Mouse (Mus musculus) liver, postnatal 0 days (tissue): ENCODE results near the gene Glrp1.

ENCODE experiments used
- CTCF ChIP-seq: sonication (generic); IDR thresholded peaks from 2 replicates; pipeline ENCODE4 v1.5.1; 2016; ENCODE audit warnings: antibody characterized with exemption, low read depth
- EP300 ChIP-seq: IDR thresholded peaks from 2 replicates; pipeline ENCODE4 v1.6.1; 2016; ENCODE audit warnings: antibody characterized with exemption, low read depth, mild to moderate bottlenecking

DNA sequence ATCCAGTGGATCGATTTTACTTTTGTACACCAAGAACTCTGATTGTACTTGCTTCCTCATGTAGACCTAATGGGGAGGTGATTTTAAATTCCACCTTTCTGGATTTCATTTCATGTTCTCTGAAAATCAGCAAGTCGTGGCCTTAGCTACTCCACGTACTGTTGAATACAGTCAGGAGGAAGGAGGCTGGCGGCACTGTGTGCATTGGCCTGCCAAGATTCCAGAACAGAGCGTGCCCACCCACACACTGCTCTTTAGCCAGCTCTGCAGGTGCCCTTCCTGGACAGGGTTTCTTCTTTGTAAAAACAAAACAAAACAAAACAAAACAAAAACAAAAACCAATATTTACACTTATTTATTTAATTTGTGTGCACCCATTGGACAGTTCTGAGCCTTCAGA is 2.7 kb downstream of the Glrp1 start:
- TF ChIP-seq CTCF (no peak), EP300 (no peak)
